Mouse (Mus musculus) gastrocnemius, adult 18-20 months (tissue): Measurements from ENCODE around the gene A930004D18Rik. TPM values are rescaled to one million over a fixed set of nuclear protein-coding genes. Genes with fewer than 3 reads are reported as not detected.
"Not testable (repeated sequence)": the region's sequence is repeated elsewhere in the genome, so short reads cannot be mapped to it uniquely, and the experiment has no call there.

Experiments
- DNase-seq: peaks from one replicate; pipeline ENCODE4 v3.0.0; 2021; ENCODE audit warnings: low spot score
- microRNA-seq: library from miRNA; unstranded; fragments of <30 nt; microRNA quantifications from one replicate; pipeline ENCODE4 v1.2.0, GENCODE M21; 2021
- total RNA-seq, 2 experiments: library from RNA; stranded (reverse); gene quantifications; 2 replicates each; pipeline ENCODE4 v1.2.3; 2021

Gene A930004D18Rik
- total RNA-seq, 2 experiments from 2014 or later: 0.34 to 0.64 TPM

GRCm38 (mm10) chr2:18012866-18013265 lies 24.7 kb downstream of the A930004D18Rik start:
- no peak for DNase-seq

GRCm38 (mm10) chr2:18011226-18011625 lies 26.3 kb downstream of the A930004D18Rik start:
- no peak for DNase-seq

GRCm38 (mm10) chr2:18005137-18005536 lies 32.4 kb downstream of the A930004D18Rik start:
- no peak for DNase-seq

- no peak for DNase-seq
Measured at GRCm38 (mm10) chr2:18004286-18004685, 33.3 kb downstream of the A930004D18Rik start.

GRCm38 (mm10) chr2:18002306-18002705 lies 35.2 kb downstream of the A930004D18Rik start:
- DNase-seq: no peak

GRCm38 (mm10) chr2:17996858-17997257 lies 40.7 kb downstream of the A930004D18Rik start, which contains the start of gene H2al2a:
H2al2a (minus strand) TSS chr2:17996958.
- DNase-seq: no peak

- no peak for DNase-seq
Measured at GRCm38 (mm10) chr2:17989562-17989961, 48.0 kb downstream of the A930004D18Rik start.

GRCm38 (mm10) chr2:17989115-17989514 lies 48.4 kb downstream of the A930004D18Rik start:
- DNase-seq: no peak

GRCm38 (mm10) chr2:17986694-17987093 lies 50.8 kb downstream of the A930004D18Rik start:
- no peak for DNase-seq

GRCm38 (mm10) chr2:17984774-17985173 lies 52.8 kb downstream of the A930004D18Rik start:
- DNase-seq: no peak

GRCm38 (mm10) chr2:17982747-17983146 lies 54.8 kb downstream of the A930004D18Rik start:
- DNase-seq: no peak

- no peak for DNase-seq
Measured at GRCm38 (mm10) chr2:17978706-17979105, 58.8 kb downstream of the A930004D18Rik start.

- DNase-seq: not testable (repeated sequence)
Measured at GRCm38 (mm10) chr2:17978251-17978650, 59.3 kb downstream of the A930004D18Rik start.

- not testable (repeated sequence) for DNase-seq
Measured at GRCm38 (mm10) chr2:17977645-17978044, 59.9 kb downstream of the A930004D18Rik start.

- DNase-seq: no peak
Measured at GRCm38 (mm10) chr2:17975601-17976327, 61.8 kb downstream of the A930004D18Rik start.

Small RNA genes within 50 kb of the gene (microRNA-seq; reads per million reads assigned to microRNA genes)
- gene Mir7655: not detected

Other genes starting within 250 kb of the A930004D18Rik start
- gene H2al2a, start 40.8 kb downstream of the A930004D18Rik start, total RNA-seq: not detected
- gene Skida1, start 11.3 kb upstream of the A930004D18Rik start, total RNA-seq: under 1 TPM; 0.07 to 0.12 TPM
- gene Mllt10, start 17.5 kb upstream of the A930004D18Rik start, total RNA-seq: 10 to 100 TPM; 21.8 to 23.2 TPM